ENCODE assay signal across 13 mouse cellular contexts in genomic region chr12:88835821-88836220, GRCm38 (mm10).
DNase-seq lines count a peak whose midpoint lies in the region; ATAC-seq and TF ChIP-seq lines count a peak whose summit lies in the region.
"Had no signal": no experiment of that assay in that cellular context is flagged by ENCODE, and none has a peak within 500 bp of the region (broad histone marks: within the 10 kb centered on the region; RNA-seq: fewer than 3 reads in every experiment).

No protein-coding gene starts in this region.

- H3K9ac ChIP-seq in heart, embryonic 12.5 days = no peak overlapping the region
- no peak overlapping the region for H3K9ac ChIP-seq in heart, embryonic 11.5 days (ENCODE audit: low read depth, low read length)
- H3K9ac ChIP-seq in midbrain, embryonic 11.5 days (ENCODE audit: low read length) = no peak overlapping the region
- no peak overlapping the region for H3K9ac ChIP-seq in midbrain, postnatal 0 days (replicated peaks; ENCODE audit: low read length, poor library complexity, severe bottlenecking)
- H3K9ac ChIP-seq: liver, embryonic 13.5 days had no signal

- H3K4me1 ChIP-seq in heart, embryonic 12.5 days (replicated peaks) = peaks cover 7% of the 10 kb centered on the region
- H3K4me1 ChIP-seq in heart, embryonic 11.5 days (ENCODE audit: control insufficient read depth, insufficient read depth, low read length) = no peaks in the 10 kb centered on the region
- peaks cover 5% of the 10 kb centered on the region for H3K4me1 ChIP-seq in midbrain, embryonic 11.5 days (ENCODE audit: control insufficient read depth, insufficient read depth, low read length)
- H3K4me1 ChIP-seq in midbrain, postnatal 0 days (ENCODE audit: insufficient read depth, low read length) = no peaks in the 10 kb centered on the region
- peaks cover 3% of the 10 kb centered on the region; the same call in 1 of the 2 replicates for H3K4me1 ChIP-seq in olfactory bulb, adult 2 months (ENCODE audit: control insufficient read depth, insufficient read depth, low read length)
- H3K4me1 ChIP-seq: limb, embryonic 10.5 days; liver, embryonic 13.5 days had no signal

- no peak for DNase-seq in midbrain, embryonic 11.5 days (ENCODE audit: low spot score, missing footprints)
- DNase-seq in midbrain, postnatal 0 days (ENCODE audit: low spot score) = no peak
- peak; percentile 70 for DNase-seq in embryo, embryonic 10.5 days (ENCODE audit: low spot score)
- no peak for DNase-seq in frontal cortex, postnatal 25 days (ENCODE audit: low spot score in 2 of 2)
- DNase-seq in spleen, adult 18-20 months = no peak
- DNase-seq: gastrocnemius, postnatal 36 days; liver, embryonic 13.5 days; thymus, postnatal 36 days had no signal

- H3K27me3 ChIP-seq in heart, embryonic 12.5 days (replicated peaks) = no peaks in the 10 kb centered on the region
- H3K27me3 ChIP-seq in heart, embryonic 11.5 days (ENCODE audit: control insufficient read depth, insufficient read depth, low read length) = no peaks in the 10 kb centered on the region
- H3K27me3 ChIP-seq in midbrain, embryonic 11.5 days (ENCODE audit: control insufficient read depth, insufficient read depth, low read length) = no peaks in the 10 kb centered on the region
- no peaks in the 10 kb centered on the region for H3K27me3 ChIP-seq in midbrain, postnatal 0 days (ENCODE audit: insufficient read depth, low read length)
- H3K27me3 ChIP-seq: liver, embryonic 13.5 days had no signal

- WGBS in heart, embryonic 12.5 days = 22% methylated on average over 2 of the region's 2 CpGs
- WGBS in heart, embryonic 11.5 days (ENCODE audit: insufficient replicate concordance) = 31% methylated on average over 2 of the region's 2 CpGs
- WGBS in midbrain, embryonic 11.5 days = 9% methylated on average over 2 of the region's 2 CpGs
- WGBS in midbrain, postnatal 0 days = 26% methylated on average over 2 of the region's 2 CpGs
- 32% methylated on average over 2 of the region's 2 CpGs for WGBS in olfactory bulb, adult 2 months

- H3K4me2 ChIP-seq in heart, embryonic 12.5 days = no peak overlapping the region
- no peak overlapping the region for H3K4me2 ChIP-seq in heart, embryonic 11.5 days
- H3K4me2 ChIP-seq in midbrain, embryonic 11.5 days = no peak overlapping the region
- no peak overlapping the region for H3K4me2 ChIP-seq in midbrain, postnatal 0 days (ENCODE audit: low read depth, low read length, poor library complexity, severe bottlenecking)
- H3K4me2 ChIP-seq: liver, embryonic 13.5 days had no signal

- no peak overlapping the region for H3K27ac ChIP-seq in heart, embryonic 12.5 days (ENCODE audit: poor library complexity, severe bottlenecking)
- no peak overlapping the region for H3K27ac ChIP-seq in heart, embryonic 11.5 days (ENCODE audit: low read depth, low read length)
- H3K27ac ChIP-seq in midbrain, embryonic 11.5 days (ENCODE audit: low read depth, low read length) = no peak overlapping the region
- H3K27ac ChIP-seq in midbrain, postnatal 0 days (ENCODE audit: low read depth, low read length) = no peak overlapping the region
- H3K27ac ChIP-seq in olfactory bulb, adult 2 months (ENCODE audit: insufficient read depth, low read depth, low read length) = 0 out of 2 replicates have a peak overlapping the region, but pooled peaks have one; percentile 14
- H3K27ac ChIP-seq: limb, embryonic 10.5 days; liver, embryonic 13.5 days had no signal

- no peaks in the 10 kb centered on the region for H3K9me3 ChIP-seq in heart, embryonic 12.5 days (replicated peaks)
- no peaks in the 10 kb centered on the region for H3K9me3 ChIP-seq in heart, embryonic 11.5 days (replicated peaks; ENCODE audit: control insufficient read depth, low read length)
- H3K9me3 ChIP-seq in midbrain, embryonic 11.5 days (ENCODE audit: control insufficient read depth, low read length) = no peaks in the 10 kb centered on the region
- no peaks in the 10 kb centered on the region for H3K9me3 ChIP-seq in midbrain, postnatal 0 days (ENCODE audit: low read length)
- H3K9me3 ChIP-seq: limb, embryonic 10.5 days; liver, embryonic 13.5 days had no signal

- H3K36me3 ChIP-seq in heart, embryonic 12.5 days = no peaks in the 10 kb centered on the region
- no peaks in the 10 kb centered on the region for H3K36me3 ChIP-seq in heart, embryonic 11.5 days (ENCODE audit: control insufficient read depth, insufficient read depth, low read length)
- no peaks in the 10 kb centered on the region for H3K36me3 ChIP-seq in midbrain, embryonic 11.5 days (ENCODE audit: control insufficient read depth, insufficient read depth, low read length)
- no peaks in the 10 kb centered on the region for H3K36me3 ChIP-seq in midbrain, postnatal 0 days (ENCODE audit: insufficient read depth, low read length)
- H3K36me3 ChIP-seq: limb, embryonic 10.5 days; liver, embryonic 13.5 days had no signal

- TF ChIP-seq POLR2A in olfactory bulb, adult 2 months (IDR thresholded peaks at IDR 0.05; ENCODE audit: insufficient read depth, low read depth, low read length) = no peak

- peak; percentile 22; the same call in 1 of the 2 replicates for ATAC-seq in heart, embryonic 12.5 days (ENCODE audit: insufficient number of reproducible peaks, low FRiP score)
- no peak; the same call in 1 of the 2 replicates for ATAC-seq in heart, embryonic 11.5 days (replicated peaks; ENCODE audit: insufficient number of reproducible peaks, low FRiP score, low TSS enrichment)
- ATAC-seq in midbrain, embryonic 11.5 days (ENCODE audit: low FRiP score) = peak; percentile 71
- ATAC-seq in midbrain, postnatal 0 days (ENCODE audit: low FRiP score) = no peak
- ATAC-seq: forebrain, embryonic 14.5 days had no signal

- no peak for TF ChIP-seq CTCF in midbrain, postnatal 0 days (IDR thresholded peaks at IDR 0.05)
- TF ChIP-seq CTCF in olfactory bulb, adult 2 months (IDR thresholded peaks at IDR 0.05; ENCODE audit: insufficient read depth, low read depth, low read length) = no peak

- H3K4me3 ChIP-seq in heart, embryonic 12.5 days = no peak overlapping the region
- no peak overlapping the region for H3K4me3 ChIP-seq in heart, embryonic 11.5 days (ENCODE audit: low read depth, low read length)
- H3K4me3 ChIP-seq in midbrain, embryonic 11.5 days (ENCODE audit: low read depth, low read length) = no peak overlapping the region
- H3K4me3 ChIP-seq in midbrain, postnatal 0 days (ENCODE audit: low read depth, low read length) = no peak overlapping the region
- H3K4me3 ChIP-seq in olfactory bulb, adult 2 months (ENCODE audit: insufficient read depth, low read depth, low read length) = no peak overlapping the region
- H3K4me3 ChIP-seq: limb, embryonic 10.5 days; liver, embryonic 13.5 days had no signal

Comparison
In these comparisons a context has a peak if more than half of its experiments do, and no peak if none do; other contexts are left out.
1. ATAC-seq: peak in heart, embryonic 12.5 days (single experiment) and midbrain, embryonic 11.5 days (single experiment); none in heart, embryonic 11.5 days (single experiment) and midbrain, postnatal 0 days (single experiment).